Mouse (Mus musculus): Measurements from ENCODE around the gene Rpl13a. TPM values are rescaled to one million over a fixed set of nuclear protein-coding genes. Genes with fewer than 3 reads are reported as not detected.

Gene Rpl13a
- polyA plus RNA-seq, 1 experiment: 1,193 TPM

GRCm38 (mm10) chr7:45144368-45145174 is 16.0 kb upstream of the Rpl13a start:
- H3K36me3 ChIP-seq (ENCODE audit: control insufficient read depth, insufficient read depth, low read length): peaks cover 61% of the 10 kb centered on the region
- no peak for TF ChIP-seq CTCF (IDR thresholded peaks at IDR 0.05; ENCODE audit: extremely low read depth, insufficient read length, insufficient replicate concordance, low read depth, low read length)
- no peak for TF ChIP-seq POLR2A (IDR thresholded peaks at IDR 0.05; ENCODE audit: low read depth, low read length)
- no peak overlapping the region for H3K27ac ChIP-seq (ENCODE audit: insufficient read depth, low read depth, low read length)
- H3K27me3 ChIP-seq (ENCODE audit: control insufficient read depth, insufficient read depth, low read length): no peaks in the 10 kb centered on the region
- no peaks in the 10 kb centered on the region for H3K4me1 ChIP-seq (ENCODE audit: control insufficient read depth, insufficient read depth, insufficient read length, low read length)
- H3K4me3 ChIP-seq (ENCODE audit: low read depth, low read length): no peak overlapping the region
- 88% methylated on average over 13 of the region's 13 CpGs for WGBS

- TF ChIP-seq CTCF (IDR thresholded peaks at IDR 0.05; ENCODE audit: extremely low read depth, insufficient read length, insufficient replicate concordance, low read depth, low read length): no peak
- no peak for TF ChIP-seq POLR2A (IDR thresholded peaks at IDR 0.05; ENCODE audit: low read depth, low read length)
- H3K27me3 ChIP-seq (ENCODE audit: control insufficient read depth, insufficient read depth, low read length): no peaks in the 10 kb centered on the region
- H3K4me3 ChIP-seq (ENCODE audit: low read depth, low read length): no peak overlapping the region
- no peak overlapping the region for H3K27ac ChIP-seq (ENCODE audit: insufficient read depth, low read depth, low read length)
- peaks cover 49% of the 10 kb centered on the region for H3K36me3 ChIP-seq (ENCODE audit: control insufficient read depth, insufficient read depth, low read length)
- H3K4me1 ChIP-seq (ENCODE audit: control insufficient read depth, insufficient read depth, insufficient read length, low read length): no peaks in the 10 kb centered on the region
- 90% methylated on average over 5 of the region's 5 CpGs for WGBS
These were observed 13.4 kb upstream of the Rpl13a start for GRCm38 (mm10) chr7:45141914-45142313.

- TF ChIP-seq CTCF (IDR thresholded peaks at IDR 0.05; ENCODE audit: extremely low read depth, insufficient read length, insufficient replicate concordance, low read depth, low read length) (no peak), POLR2A (IDR thresholded peaks at IDR 0.05; ENCODE audit: low read depth, low read length) (no peak)
- WGBS: 87% methylated on average over 3 of the region's 3 CpGs
- no peaks in the 10 kb centered on the region for H3K4me1 ChIP-seq (ENCODE audit: control insufficient read depth, insufficient read depth, insufficient read length, low read length)
- no peak overlapping the region for H3K27ac ChIP-seq (ENCODE audit: insufficient read depth, low read depth, low read length)
- no peak overlapping the region for H3K4me3 ChIP-seq (ENCODE audit: low read depth, low read length)
- H3K36me3 ChIP-seq (ENCODE audit: control insufficient read depth, insufficient read depth, low read length): peaks cover 43% of the 10 kb centered on the region
- no peaks in the 10 kb centered on the region for H3K27me3 ChIP-seq (ENCODE audit: control insufficient read depth, insufficient read depth, low read length)
These were observed 12.8 kb upstream of the Rpl13a start for GRCm38 (mm10) chr7:45141319-45141718.

- 69% methylated on average over 8 of the region's 8 CpGs for WGBS
- TF ChIP-seq CTCF (IDR thresholded peaks at IDR 0.05; ENCODE audit: extremely low read depth, insufficient read length, insufficient replicate concordance, low read depth, low read length): no peak
- TF ChIP-seq POLR2A (IDR thresholded peaks at IDR 0.05; ENCODE audit: low read depth, low read length): no peak
- Histone ChIP-seq H3K27me3 (ENCODE audit: control insufficient read depth, insufficient read depth, low read length) (no peaks in the 10 kb centered on the region), H3K36me3 (ENCODE audit: control insufficient read depth, insufficient read depth, low read length) (peaks cover 31% of the 10 kb centered on the region), H3K27ac (ENCODE audit: insufficient read depth, low read depth, low read length) (no peak overlapping the region), H3K4me1 (ENCODE audit: control insufficient read depth, insufficient read depth, insufficient read length, low read length) (0 out of 2 replicates have a peak, but pooled peaks cover 4% of the 10 kb centered on the region), H3K4me3 (ENCODE audit: low read depth, low read length) (no peak overlapping the region)
These were observed 11.6 kb upstream of the Rpl13a start for GRCm38 (mm10) chr7:45139904-45140723.

GRCm38 (mm10) chr7:45138403-45138802 is 9.8 kb upstream of the Rpl13a start:
- H3K4me3 ChIP-seq (ENCODE audit: low read depth, low read length): no peak overlapping the region
- WGBS: 93% methylated on average over 1 of the region's 1 CpGs
- no peak overlapping the region for H3K27ac ChIP-seq (ENCODE audit: insufficient read depth, low read depth, low read length)
- no peaks in the 10 kb centered on the region for H3K27me3 ChIP-seq (ENCODE audit: control insufficient read depth, insufficient read depth, low read length)
- TF ChIP-seq POLR2A (IDR thresholded peaks at IDR 0.05; ENCODE audit: low read depth, low read length) (no peak), CTCF (IDR thresholded peaks at IDR 0.05; ENCODE audit: extremely low read depth, insufficient read length, insufficient replicate concordance, low read depth, low read length) (no peak)
- peaks cover 16% of the 10 kb centered on the region for H3K36me3 ChIP-seq (ENCODE audit: control insufficient read depth, insufficient read depth, low read length)
- H3K4me1 ChIP-seq (ENCODE audit: control insufficient read depth, insufficient read depth, insufficient read length, low read length): 0 out of 2 replicates have a peak, but pooled peaks cover 4% of the 10 kb centered on the region

GRCm38 (mm10) chr7:45137171-45138006 is 8.8 kb upstream of the Rpl13a start:
- Histone ChIP-seq H3K27me3 (ENCODE audit: control insufficient read depth, insufficient read depth, low read length) (no peaks in the 10 kb centered on the region), H3K27ac (ENCODE audit: insufficient read depth, low read depth, low read length) (no peak overlapping the region), H3K36me3 (ENCODE audit: control insufficient read depth, insufficient read depth, low read length) (0 out of 2 replicates have a peak, but pooled peaks cover 8% of the 10 kb centered on the region), H3K4me3 (ENCODE audit: low read depth, low read length) (no peak overlapping the region), H3K4me1 (ENCODE audit: control insufficient read depth, insufficient read depth, insufficient read length, low read length) (0 out of 2 replicates have a peak, but pooled peaks cover 4% of the 10 kb centered on the region)
- no peak for TF ChIP-seq POLR2A (IDR thresholded peaks at IDR 0.05; ENCODE audit: low read depth, low read length)
- no peak for TF ChIP-seq CTCF (IDR thresholded peaks at IDR 0.05; ENCODE audit: extremely low read depth, insufficient read length, insufficient replicate concordance, low read depth, low read length)
- WGBS: 51% methylated on average over 12 of the region's 12 CpGs
